Mouse (Mus musculus) thymus, adult 2 months (tissue): Measurements from ENCODE around the gene Atp8a2.

Source experiments
- CTCF ChIP-seq: fragments of 200-500 bp; IDR thresholded peaks from 2 replicates; pipeline ENCODE4 v1.5.1; 2012; ENCODE audit warnings: mild to moderate bottlenecking, control low read depth, low read length, moderate library complexity, borderline replicate concordance; ENCODE audit not compliant: control insufficient read depth, poor library complexity, insufficient read depth; ENCODE audit errors: extremely low read depth
- POLR2A ChIP-seq: fragments of 200-500 bp; IDR thresholded peaks from 2 replicates; pipeline ENCODE4 v1.6.1; 2012; ENCODE audit warnings: mild to moderate bottlenecking, low read length, control low read depth, moderate library complexity; ENCODE audit not compliant: control insufficient read depth, poor library complexity, insufficient read depth; ENCODE audit errors: extremely low read depth

- no peak for TF ChIP-seq CTCF
- TF ChIP-seq POLR2A, result no peak
These were observed 515.1 kb downstream of the Atp8a2 start for GRCm38 (mm10) chr14:59681906-59682305.
